Mouse (Mus musculus): ENCODE data around the gene Fkbp7. TPM values are rescaled to one million over a fixed set of nuclear protein-coding genes. Genes with fewer than 3 reads are reported as not detected.

Fkbp7 gene
- polyA plus RNA-seq (2016; fragmentation: Nextera tagmentation; extraction: Ambion mirVana), result 33.4 and 41.7 TPM in 2 replicates

GRCm38 (mm10) chr2:76672966-76673392 lies at the start of gene Fkbp7:
Gene Fkbp7, minus strand, starts transcription at chr2:76673116.
- peak; percentile 96 for DNase-seq (ENCODE audit: low spot score)
- Histone ChIP-seq H3K27ac (peak within 1 kb of the TSS; percentile 88), H3K36me3 (no peaks in the 10 kb centered on the region), H3K27me3 (ENCODE audit: insufficient read depth, poor library complexity, severe bottlenecking) (no peaks in the 10 kb centered on the region), H3K9me3 (no peaks in the 10 kb centered on the region), H3K4me1 (peaks cover 27% of the 10 kb centered on the region), H3K4me3 (peak within 1 kb of the TSS; percentile 63)
- under 1% methylated on average over 17 of the region's 17 CpGs for WGBS

- Histone ChIP-seq H3K27ac (no peak overlapping the region), H3K4me1 (no peaks in the 10 kb centered on the region), H3K36me3 (peaks cover 99% of the 10 kb centered on the region), H3K9me3 (no peaks in the 10 kb centered on the region), H3K27me3 (ENCODE audit: insufficient read depth, poor library complexity, severe bottlenecking) (no peaks in the 10 kb centered on the region), H3K4me3 (no peak overlapping the region)
- WGBS, result 94% methylated on average over 14 of the region's 14 CpGs
- no peak for DNase-seq (ENCODE audit: low spot score)
Measured at GRCm38 (mm10) chr2:76719650-76720049, 46.7 kb upstream of the Fkbp7 start.

GRCm38 (mm10) chr2:76714984-76715383 lies 42.1 kb upstream of the Fkbp7 start:
- Histone ChIP-seq H3K27ac (no peak overlapping the region), H3K9me3 (no peaks in the 10 kb centered on the region), H3K36me3 (peaks cover 99% of the 10 kb centered on the region), H3K4me3 (no peak overlapping the region), H3K4me1 (no peaks in the 10 kb centered on the region), H3K27me3 (ENCODE audit: insufficient read depth, poor library complexity, severe bottlenecking) (no peaks in the 10 kb centered on the region)
- WGBS, result 72% methylated on average over 8 of the region's 8 CpGs
- no peak for DNase-seq (ENCODE audit: low spot score)

- Histone ChIP-seq H3K36me3 (peaks cover 100% of the 10 kb centered on the region), H3K27me3 (ENCODE audit: insufficient read depth, poor library complexity, severe bottlenecking) (no peaks in the 10 kb centered on the region)
- 86% methylated on average over 3 of the region's 3 CpGs for WGBS
Measured at GRCm38 (mm10) chr2:76708512-76708911, 35.6 kb upstream of the Fkbp7 start.

GRCm38 (mm10) chr2:76705655-76706054 lies 32.7 kb upstream of the Fkbp7 start:
- H3K9me3 ChIP-seq, result no peaks in the 10 kb centered on the region
- no peaks in the 10 kb centered on the region for H3K27me3 ChIP-seq (ENCODE audit: insufficient read depth, poor library complexity, severe bottlenecking)
- peaks cover 88% of the 10 kb centered on the region for H3K36me3 ChIP-seq
- WGBS, result 89% methylated on average over 13 of the region's 13 CpGs
- no peak for DNase-seq (ENCODE audit: low spot score)
- no peaks in the 10 kb centered on the region for H3K4me1 ChIP-seq
- no peak overlapping the region for H3K4me3 ChIP-seq
- no peak overlapping the region for H3K27ac ChIP-seq

More at GRCm38 (mm10) chr2:76708512-76708911, 35.6 kb upstream of the Fkbp7 start:
- Histone ChIP-seq H3K9me3 (no peaks in the 10 kb centered on the region), H3K4me3 (no peak overlapping the region), H3K4me1 (no peaks in the 10 kb centered on the region), H3K27ac (no peak overlapping the region)
- DNase-seq (ENCODE audit: low spot score), result no peak

GRCm38 (mm10) chr2:76702751-76703150 lies 29.8 kb upstream of the Fkbp7 start:
- Histone ChIP-seq H3K36me3 (peaks cover 59% of the 10 kb centered on the region), H3K4me1 (0 out of 2 replicates have a peak, but pooled peaks cover 4% of the 10 kb centered on the region), H3K27ac (no peak overlapping the region), H3K9me3 (no peaks in the 10 kb centered on the region), H3K27me3 (ENCODE audit: insufficient read depth, poor library complexity, severe bottlenecking) (no peaks in the 10 kb centered on the region), H3K4me3 (no peak overlapping the region)
- 71% methylated on average over 5 of the region's 5 CpGs for WGBS
- DNase-seq (ENCODE audit: low spot score), result no peak

GRCm38 (mm10) chr2:76702188-76702587 lies 29.3 kb upstream of the Fkbp7 start:
- Histone ChIP-seq H3K4me3 (no peak overlapping the region), H3K27me3 (ENCODE audit: insufficient read depth, poor library complexity, severe bottlenecking) (no peaks in the 10 kb centered on the region), H3K27ac (no peak overlapping the region), H3K4me1 (0 out of 2 replicates have a peak, but pooled peaks cover 4% of the 10 kb centered on the region), H3K36me3 (peaks cover 53% of the 10 kb centered on the region), H3K9me3 (no peaks in the 10 kb centered on the region)
- WGBS, result 85% methylated on average over 3 of the region's 3 CpGs
- DNase-seq (ENCODE audit: low spot score), result no peak

- Histone ChIP-seq H3K27me3 (ENCODE audit: insufficient read depth, poor library complexity, severe bottlenecking) (no peaks in the 10 kb centered on the region), H3K36me3 (peaks cover 52% of the 10 kb centered on the region), H3K4me3 (no peak overlapping the region), H3K9me3 (no peaks in the 10 kb centered on the region), H3K27ac (no peak overlapping the region), H3K4me1 (0 out of 2 replicates have a peak, but pooled peaks cover 4% of the 10 kb centered on the region)
- DNase-seq (ENCODE audit: low spot score), result no peak
- WGBS, result 76% methylated on average over 6 of the region's 6 CpGs
Measured at GRCm38 (mm10) chr2:76695290-76695689, 22.4 kb upstream of the Fkbp7 start.

- no peak for DNase-seq (ENCODE audit: low spot score)
- H3K9me3 ChIP-seq, result no peaks in the 10 kb centered on the region
- H3K4me3 ChIP-seq, result no peak overlapping the region
- no peak overlapping the region for H3K27ac ChIP-seq
- H3K4me1 ChIP-seq, result peaks cover under 1% of the 10 kb centered on the region
- H3K27me3 ChIP-seq (ENCODE audit: insufficient read depth, poor library complexity, severe bottlenecking), result no peaks in the 10 kb centered on the region
- peaks cover 56% of the 10 kb centered on the region for H3K36me3 ChIP-seq
- WGBS, result 83% methylated on average over 5 of the region's 5 CpGs
Measured at GRCm38 (mm10) chr2:76693765-76694164, 20.8 kb upstream of the Fkbp7 start.

GRCm38 (mm10) chr2:76690436-76691204 lies 17.7 kb upstream of the Fkbp7 start:
- 72% methylated on average over 12 of the region's 12 CpGs for WGBS
- H3K36me3 ChIP-seq, result peaks cover 78% of the 10 kb centered on the region
- H3K4me1 ChIP-seq, result peaks cover 15% of the 10 kb centered on the region
- no peak for DNase-seq (ENCODE audit: low spot score)
- no peaks in the 10 kb centered on the region for H3K27me3 ChIP-seq (ENCODE audit: insufficient read depth, poor library complexity, severe bottlenecking)
- H3K9me3 ChIP-seq, result no peaks in the 10 kb centered on the region
- H3K27ac ChIP-seq, result no peak overlapping the region
- no peak overlapping the region for H3K4me3 ChIP-seq

- Histone ChIP-seq H3K27me3 (ENCODE audit: insufficient read depth, poor library complexity, severe bottlenecking) (no peaks in the 10 kb centered on the region), H3K4me1 (peaks cover 15% of the 10 kb centered on the region), H3K36me3 (peaks cover 75% of the 10 kb centered on the region), H3K9me3 (no peaks in the 10 kb centered on the region), H3K27ac (0 out of 2 replicates have a peak overlapping the region, but pooled peaks have one; percentile 16), H3K4me3 (no peak overlapping the region)
- 16% methylated on average over 7 of the region's 7 CpGs for WGBS
- DNase-seq (ENCODE audit: low spot score), result peak; percentile 74
Measured at GRCm38 (mm10) chr2:76688162-76688561, 15.2 kb upstream of the Fkbp7 start.

GRCm38 (mm10) chr2:76687608-76688007 lies 14.7 kb upstream of the Fkbp7 start:
- DNase-seq (ENCODE audit: low spot score), result no peak
- no peaks in the 10 kb centered on the region for H3K27me3 ChIP-seq (ENCODE audit: insufficient read depth, poor library complexity, severe bottlenecking)
- H3K36me3 ChIP-seq, result peaks cover 75% of the 10 kb centered on the region
- WGBS, result 66% methylated on average over 3 of the region's 3 CpGs
- H3K9me3 ChIP-seq, result no peaks in the 10 kb centered on the region
- H3K4me1 ChIP-seq, result peaks cover 15% of the 10 kb centered on the region
- H3K4me3 ChIP-seq, result no peak overlapping the region
- no peak overlapping the region for H3K27ac ChIP-seq

- H3K36me3 ChIP-seq, result peaks cover 75% of the 10 kb centered on the region
Measured at GRCm38 (mm10) chr2:76686986-76687385, 14.1 kb upstream of the Fkbp7 start.

More at GRCm38 (mm10) chr2:76686986-76687385, 14.1 kb upstream of the Fkbp7 start:
- no peak overlapping the region for H3K4me3 ChIP-seq
- no peaks in the 10 kb centered on the region for H3K27me3 ChIP-seq (ENCODE audit: insufficient read depth, poor library complexity, severe bottlenecking)
- no peaks in the 10 kb centered on the region for H3K9me3 ChIP-seq
- H3K4me1 ChIP-seq, result peaks cover 15% of the 10 kb centered on the region
- 92% methylated on average over 3 of the region's 3 CpGs for WGBS
- peak; percentile 66 for DNase-seq (ENCODE audit: low spot score)
- no peak overlapping the region for H3K27ac ChIP-seq

Data from heart, embryonic 10.5 days (tissue).